ENCODE assay signal across 8 mouse cellular contexts in genomic region chrX:51204626-51205547, GRCm38 (mm10). TPM values are rescaled to one million over a fixed set of nuclear protein-coding genes. Genes with fewer than 3 reads are reported as not detected.
DNase-seq lines count a peak whose midpoint lies in the region; TF ChIP-seq lines count a peak whose summit lies in the region.

No protein-coding gene starts in this region.

- H3K4me3 ChIP-seq in left cerebral cortex, adult 2 months = peak overlapping the region; percentile 39

- TF ChIP-seq CTCF in left cerebral cortex, adult 2 months (IDR thresholded peaks at IDR 0.05) = no peak

- no peak overlapping the region for H3K27ac ChIP-seq in left cerebral cortex, adult 2 months

- no peak for DNase-seq in left cerebral cortex, adult 2 months (ENCODE audit: extremely low spot score in 1 of 2, low spot score in 2 of 2)
- DNase-seq in left cerebral cortex, postnatal 36 days (ENCODE audit: low spot score in 2 of 2) = no peak
- DNase-seq in cerebellum, postnatal 25 days = peak; percentile 33 to 53
- peak; percentile 30 to 36 for DNase-seq in gastrocnemius, postnatal 4 days (ENCODE audit: low spot score in 2 of 2)
- DNase-seq in kidney, adult 8-10 months = peak; percentile 10 to 24
- peak; percentile 66 for DNase-seq in lung, postnatal 14 days
- peak; percentile 12 for DNase-seq in ovary, postnatal 14 days (ENCODE audit: low spot score)
- peak; percentile 47 for DNase-seq in urinary bladder, postnatal 25 days (ENCODE audit: low spot score)

- intact Hi-C loops in left cerebral cortex, adult 2 months (cut with DNase I) = loop anchor here (10.0 kb wide), 1 partner anchor 170 kb away; no protein-coding TSS in a partner anchor
- intact Hi-C loops in left cerebral cortex, postnatal 36 days (cut with DNase I) = no loop called here

RNA-seq across cellular contexts. Expression of gene Mbnl3, which starts 1.4 kb away (rescaled TPM):
- under 1 TPM in 1 of 2 experiments, not detected in 1; 0.32 TPM for total RNA-seq in left cerebral cortex, adult 2 months (2021)
- total RNA-seq in left cerebral cortex, postnatal 36 days (2021) = under 1 TPM; 0.25 to 0.52 TPM
- 1 to 10 TPM; 9.0 to 9.9 TPM for total RNA-seq in gastrocnemius, postnatal 4 days (2021)

Comparison
In these comparisons a context has a peak if more than half of its experiments do, and no peak if none do; other contexts are left out.
1. DNase-seq: peak in cerebellum, postnatal 25 days (2 of 2), gastrocnemius, postnatal 4 days (2 of 2), kidney, adult 8-10 months (2 of 2), lung, postnatal 14 days (single experiment), ovary, postnatal 14 days (single experiment) and urinary bladder, postnatal 25 days (single experiment); none in left cerebral cortex, adult 2 months (0 of 2) and left cerebral cortex, postnatal 36 days (0 of 2).
2. RNA of gene Mbnl3, which starts 1.4 kb away (total RNA-seq): 9.0 to 9.9 TPM in gastrocnemius, postnatal 4 days; 0.25 to 0.52 TPM in left cerebral cortex, postnatal 36 days and 0.32 TPM in left cerebral cortex, adult 2 months; every median in the first group is over 4 times any median in the second.